ENCODE assay signal across 8 mouse cellular contexts in the genomic region with DNA sequence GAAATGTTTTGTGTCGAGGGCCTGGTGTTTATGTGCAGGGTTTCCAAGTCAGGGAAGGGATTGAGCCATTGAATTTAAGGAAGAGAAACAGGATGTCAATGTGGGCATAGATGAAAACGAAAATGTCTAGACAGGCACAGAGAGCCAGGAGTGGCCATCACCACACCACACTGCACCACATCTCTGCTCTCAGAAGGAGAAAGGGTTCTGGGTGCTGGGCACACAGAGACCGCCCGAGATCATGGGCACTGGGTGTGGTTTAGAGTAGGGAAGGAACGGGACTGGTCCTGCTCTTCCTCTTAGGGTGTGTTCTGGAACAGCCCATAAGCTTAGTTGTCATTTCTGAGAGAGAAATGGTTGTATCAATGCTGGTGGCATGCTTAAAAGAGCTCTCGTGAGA. TPM values are rescaled to one million over a fixed set of nuclear protein-coding genes. Genes with fewer than 3 reads are reported as not detected.
A peak's percentile ranks its signal among the peaks of the same experiment; 100 is the strongest.
DNase-seq lines count a peak whose midpoint lies in the region; ATAC-seq and TF ChIP-seq lines count a peak whose summit lies in the region.

No protein-coding gene starts in this region.

- ATAC-seq in CD4-positive, CD25-positive, alpha-beta regulatory T cell, adult 4 months: no peak
- ATAC-seq in hindbrain, embryonic 11.5 days (ENCODE audit: low FRiP score): no peak
- peak; percentile 64 for ATAC-seq in megakaryocyte progenitor cell, adult 5-6 weeks (replicated peaks; ENCODE audit: poor library complexity)

- no peaks in the 10 kb centered on the region for H3K9me3 ChIP-seq in hindbrain, embryonic 11.5 days (ENCODE audit: control insufficient read depth, low read length)

- H3K9ac ChIP-seq in hindbrain, embryonic 11.5 days (ENCODE audit: low read depth, low read length): peak overlapping the region; percentile 76

- no peaks in the 10 kb centered on the region for H3K27me3 ChIP-seq in hindbrain, embryonic 11.5 days (ENCODE audit: control insufficient read depth, insufficient read depth, low read length)

- H3K27ac ChIP-seq in bone marrow macrophage, adult 2 months (ENCODE audit: insufficient read depth, low read depth, low read length): peak overlapping the region; percentile 91
- no peak overlapping the region for H3K27ac ChIP-seq in hindbrain, embryonic 11.5 days (ENCODE audit: low read depth, low read length)

- DNase-seq in CD4-positive, CD25-positive, alpha-beta regulatory T cell, adult 2 months (ENCODE audit: low read depth, low spot score): peak; percentile 8
- no peak for DNase-seq in hindbrain, embryonic 11.5 days (ENCODE audit: low spot score)
- DNase-seq in adrenal gland, postnatal 10 days: no peak
- DNase-seq in ovary, postnatal 10 days (ENCODE audit: low spot score): no peak
- DNase-seq in thymus, postnatal 4 days: no peak

- WGBS in hindbrain, embryonic 11.5 days: 69% methylated on average over 6 of the region's 6 CpGs

- no peaks in the 10 kb centered on the region for H3K36me3 ChIP-seq in hindbrain, embryonic 11.5 days (ENCODE audit: control insufficient read depth, insufficient read depth, low read length)

- peak overlapping the region; percentile 58 for H3K4me2 ChIP-seq in hindbrain, embryonic 11.5 days (replicated peaks; ENCODE audit: low read depth, low read length)

- TF ChIP-seq POLR2A in bone marrow macrophage, adult 2 months (IDR thresholded peaks at IDR 0.05; ENCODE audit: borderline replicate concordance, low read depth, low read length): no peak

- peak overlapping the region; percentile 78 for H3K4me3 ChIP-seq in bone marrow macrophage, adult 2 months (ENCODE audit: insufficient read depth, low read length)
- peak overlapping the region; percentile 75 for H3K4me3 ChIP-seq in hindbrain, embryonic 11.5 days (ENCODE audit: low read depth, low read length)

- TF ChIP-seq CTCF in bone marrow macrophage, adult 2 months (IDR thresholded peaks at IDR 0.05; ENCODE audit: low read depth, low read length): no peak

- H3K4me1 ChIP-seq in bone marrow macrophage, adult 2 months (ENCODE audit: control insufficient read depth, insufficient read depth, low read length): peaks cover 20% of the 10 kb centered on the region
- H3K4me1 ChIP-seq in hindbrain, embryonic 11.5 days (replicated peaks; ENCODE audit: control insufficient read depth, insufficient read depth, low read length): peaks cover 4% of the 10 kb centered on the region

RNA-seq across cellular contexts. Expression of gene Zfp658, which starts 1.2 kb away (rescaled TPM):
- polyA plus RNA-seq in CD4-positive, CD25-positive, alpha-beta regulatory T cell, adult 4 months (2017; shearing (Covaris generic)): 1 to 10 TPM; 6.4 TPM
- 6.6 and 7.5 TPM in 2 replicates for polyA plus RNA-seq in bone marrow macrophage, adult 2 months (2012; ENCODE audit: insufficient read depth, insufficient read length, missing spikeins)
- 6.7 and 7.7 TPM in 2 replicates for polyA plus RNA-seq in hindbrain, embryonic 11.5 days (2014; fragmentation: Nextera tagmentation; extraction: Ambion mirVana)
- total RNA-seq in megakaryocyte progenitor cell, adult 5-6 weeks (2015): 0.54 and 1.1 TPM in 2 replicates
- total RNA-seq in megakaryocyte progenitor cell, adult 5-6 weeks (2017): 1.0 and 2.1 TPM in 2 replicates
- 1 to 10 TPM; 1.9 to 2.5 TPM for total RNA-seq in adrenal gland, postnatal 10 days (2021)

RNA-seq across cellular contexts. Expression of gene Zfp719, which starts 16.1 kb away (rescaled TPM):
- 10 to 100 TPM; 10.9 to 12.9 TPM for polyA plus RNA-seq in CD4-positive, CD25-positive, alpha-beta regulatory T cell, adult 4 months (2017; shearing (Covaris generic))
- polyA plus RNA-seq in bone marrow macrophage, adult 2 months (2012; ENCODE audit: insufficient read depth, insufficient read length, missing spikeins): 4.7 and 5.5 TPM in 2 replicates
- polyA plus RNA-seq in hindbrain, embryonic 11.5 days (2014; fragmentation: Nextera tagmentation; extraction: Ambion mirVana): 17.1 and 18.5 TPM in 2 replicates
- 11.6 and 12.4 TPM in 2 replicates for total RNA-seq in megakaryocyte progenitor cell, adult 5-6 weeks (2015)
- total RNA-seq in megakaryocyte progenitor cell, adult 5-6 weeks (2017): 6.8 and 7.3 TPM in 2 replicates
- total RNA-seq in adrenal gland, postnatal 10 days (2021): 10 to 100 TPM; 10.8 to 12.5 TPM

RNA-seq across cellular contexts. Expression of gene Cd33, which starts 19.1 kb away (rescaled TPM):
- polyA plus RNA-seq in CD4-positive, CD25-positive, alpha-beta regulatory T cell, adult 4 months (2017; shearing (Covaris generic)): not detected
- polyA plus RNA-seq in bone marrow macrophage, adult 2 months (2012; ENCODE audit: insufficient read depth, insufficient read length, missing spikeins): 54.9 and 67.4 TPM in 2 replicates
- 1.2 and 1.8 TPM in 2 replicates for polyA plus RNA-seq in hindbrain, embryonic 11.5 days (2014; fragmentation: Nextera tagmentation; extraction: Ambion mirVana)
- total RNA-seq in megakaryocyte progenitor cell, adult 5-6 weeks (2015): 6.5 and 9.1 TPM in 2 replicates
- total RNA-seq in megakaryocyte progenitor cell, adult 5-6 weeks (2017): 4.2 and 4.9 TPM in 2 replicates
- 1 to 10 TPM; 3.3 to 4.0 TPM for total RNA-seq in adrenal gland, postnatal 10 days (2021)

RNA-seq across cellular contexts. Expression of gene Zfp819, which starts 43.7 kb away (rescaled TPM):
- not detected for polyA plus RNA-seq in CD4-positive, CD25-positive, alpha-beta regulatory T cell, adult 4 months (2017; shearing (Covaris generic))
- polyA plus RNA-seq in bone marrow macrophage, adult 2 months (2012; ENCODE audit: insufficient read depth, insufficient read length, missing spikeins): not detected in 2 replicates
- polyA plus RNA-seq in hindbrain, embryonic 11.5 days (2014; fragmentation: Nextera tagmentation; extraction: Ambion mirVana): 0.43 and 1.3 TPM in 2 replicates
- total RNA-seq in megakaryocyte progenitor cell, adult 5-6 weeks (2015): 0.96 and 1.8 TPM in 2 replicates
- 0.91 and 2.2 TPM in 2 replicates for total RNA-seq in megakaryocyte progenitor cell, adult 5-6 weeks (2017)
- total RNA-seq in adrenal gland, postnatal 10 days (2021): under 1 TPM in 1 of 2 experiments, not detected in 1; 0.27 TPM

RNA-seq across cellular contexts. Expression of gene 4931406B18Rik, which starts 57.6 kb away (rescaled TPM):
- polyA plus RNA-seq in CD4-positive, CD25-positive, alpha-beta regulatory T cell, adult 4 months (2017; shearing (Covaris generic)): not detected
- polyA plus RNA-seq in bone marrow macrophage, adult 2 months (2012; ENCODE audit: insufficient read depth, insufficient read length, missing spikeins): not detected in 2 replicates
- polyA plus RNA-seq in hindbrain, embryonic 11.5 days (2014; fragmentation: Nextera tagmentation; extraction: Ambion mirVana): not detected in 2 replicates
- total RNA-seq in megakaryocyte progenitor cell, adult 5-6 weeks (2015): not detected in 2 replicates
- total RNA-seq in megakaryocyte progenitor cell, adult 5-6 weeks (2017): not detected in 2 replicates
- not detected for total RNA-seq in adrenal gland, postnatal 10 days (2021)

Comparison
In these comparisons a context has a peak if more than half of its experiments do, and no peak if none do; other contexts are left out.
1. RNA of gene Cd33, which starts 19.1 kb away (polyA plus RNA-seq): 54.9 to 67.4 TPM in bone marrow macrophage, adult 2 months; 1.2 to 1.8 TPM in hindbrain, embryonic 11.5 days and not detected in CD4-positive, CD25-positive, alpha-beta regulatory T cell, adult 4 months; every median in the first group is over 10 times any median in the second.